Mouse (Mus musculus) neural tube, embryonic 11.5 days (tissue): Measurements from ENCODE around the gene Sptb. TPM values are rescaled to one million over a fixed set of nuclear protein-coding genes. Genes with fewer than 3 reads are reported as not detected.

Source experiments
- ATAC-seq: fragments of 200-750 bp; cut with Nextera tagmentation; 2 replicates; pipeline ENCODE4 v1.8.0; 2017; ENCODE audit warnings: moderate number of reproducible peaks, mild to moderate bottlenecking, moderate TSS enrichment, moderate library complexity; ENCODE audit not compliant: insufficient read depth, low FRiP score, low TSS enrichment
- DNase-seq: peaks from one replicate; pipeline ENCODE4 v3.0.0-alpha.2; 2015; ENCODE audit warnings: low spot score
- H3K27ac ChIP-seq: fragments of 300-500 bp; sonication (generic); 2 replicates; pipeline ENCODE4 v1.5.1; 2014; ENCODE audit warnings: low read depth, mild to moderate bottlenecking, low read length
- H3K27me3 ChIP-seq: fragments of 300-500 bp; sonication (generic); 2 replicates; pipeline ENCODE4 v1.6.1; 2014; ENCODE audit warnings: mild to moderate bottlenecking, low read length, mixed read lengths; ENCODE audit not compliant: control insufficient read depth, insufficient read depth
- H3K36me3 ChIP-seq: fragments of 300-500 bp; sonication (generic); 2 replicates; pipeline ENCODE4 v1.6.1; 2014; ENCODE audit warnings: mild to moderate bottlenecking, low read length, moderate library complexity, mixed read lengths; ENCODE audit not compliant: control insufficient read depth, insufficient read depth
- H3K4me1 ChIP-seq: fragments of 300-500 bp; sonication (generic); 2 replicates; pipeline ENCODE4 v1.6.1; 2014; ENCODE audit warnings: low read length, mixed read lengths; ENCODE audit not compliant: control insufficient read depth, insufficient read depth
- H3K4me2 ChIP-seq: fragments of 300-500 bp; sonication (generic); 2 replicates; pipeline ENCODE4 v1.6.1; 2014; ENCODE audit warnings: low read depth, mild to moderate bottlenecking, moderate library complexity
- H3K4me3 ChIP-seq: fragments of 300-500 bp; sonication (generic); 2 replicates; pipeline ENCODE4 v1.5.1; 2014; ENCODE audit warnings: low read depth, low read length
- H3K9ac ChIP-seq: fragments of 300-500 bp; sonication (generic); 2 replicates; pipeline ENCODE4 v1.6.1; 2014; ENCODE audit warnings: mild to moderate bottlenecking, low read length
- H3K9me3 ChIP-seq: fragments of 300-500 bp; sonication (generic); 2 replicates; pipeline ENCODE4 v1.6.1; 2016; ENCODE audit warnings: low read length; ENCODE audit not compliant: control insufficient read depth
- WGBS: fragments of 180-500 bp; shearing (Covaris S2); extraction: QIAGEN DNeasy Blood & Tissue Kit; methylation state at CpG from one replicate; pipeline ENCODE4 v1.1.7; 2014; 5-methylcytosine and 5-hydroxymethylcytosine counted together
- polyA plus RNA-seq: library from polyadenylated mRNA; unstranded; fragments of >200 nt; fragmentation: Nextera tagmentation; extraction: Ambion mirVana; gene quantifications from 2 replicates; pipeline ENCODE4 v1.2.1, GENCODE M21; 2014

The Sptb gene
- polyA plus RNA-seq, 1 experiment from 2014 or later: 4.1 TPM

DNA sequence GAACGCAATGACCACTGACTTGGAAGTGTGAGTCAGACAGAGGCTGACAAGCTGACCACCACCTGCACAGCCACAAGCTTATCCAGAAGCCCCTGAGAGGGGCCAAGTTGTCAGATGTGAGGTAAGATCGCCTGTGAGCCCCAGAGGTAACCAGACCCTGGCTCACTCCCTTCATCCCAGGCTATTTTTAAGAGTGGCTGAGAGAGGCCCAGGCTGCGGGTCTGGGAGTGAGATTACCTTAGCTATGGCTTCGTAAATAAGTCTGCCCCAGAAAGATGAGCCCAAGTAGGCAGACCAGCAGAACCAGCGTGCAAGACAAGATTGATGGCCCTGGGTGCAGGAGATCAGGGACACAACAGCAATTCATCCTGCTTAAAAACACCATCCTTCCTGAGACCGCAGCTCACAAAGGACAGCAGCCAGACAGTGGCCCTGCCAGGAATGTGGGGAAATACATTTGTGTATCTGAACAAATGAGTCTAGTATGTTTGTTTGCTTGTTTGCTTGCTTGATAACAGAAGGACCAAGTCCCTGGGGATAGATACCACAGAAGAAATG lies 58.5 kb downstream of the Sptb start:
- no peak for DNase-seq
- Histone ChIP-seq H3K4me3 (no peak overlapping the region), H3K27me3 (no peaks in the 10 kb centered on the region), H3K36me3 (no peaks in the 10 kb centered on the region), H3K9me3 (no peaks in the 10 kb centered on the region), H3K9ac (no peak overlapping the region), H3K27ac (no peak overlapping the region), H3K4me1 (0 out of 2 replicates have a peak, but pooled peaks cover 5% of the 10 kb centered on the region), H3K4me2 (no peak overlapping the region)
- no peak for ATAC-seq
- 73% methylated on average over 6 of the region's 6 CpGs for WGBS

DNA sequence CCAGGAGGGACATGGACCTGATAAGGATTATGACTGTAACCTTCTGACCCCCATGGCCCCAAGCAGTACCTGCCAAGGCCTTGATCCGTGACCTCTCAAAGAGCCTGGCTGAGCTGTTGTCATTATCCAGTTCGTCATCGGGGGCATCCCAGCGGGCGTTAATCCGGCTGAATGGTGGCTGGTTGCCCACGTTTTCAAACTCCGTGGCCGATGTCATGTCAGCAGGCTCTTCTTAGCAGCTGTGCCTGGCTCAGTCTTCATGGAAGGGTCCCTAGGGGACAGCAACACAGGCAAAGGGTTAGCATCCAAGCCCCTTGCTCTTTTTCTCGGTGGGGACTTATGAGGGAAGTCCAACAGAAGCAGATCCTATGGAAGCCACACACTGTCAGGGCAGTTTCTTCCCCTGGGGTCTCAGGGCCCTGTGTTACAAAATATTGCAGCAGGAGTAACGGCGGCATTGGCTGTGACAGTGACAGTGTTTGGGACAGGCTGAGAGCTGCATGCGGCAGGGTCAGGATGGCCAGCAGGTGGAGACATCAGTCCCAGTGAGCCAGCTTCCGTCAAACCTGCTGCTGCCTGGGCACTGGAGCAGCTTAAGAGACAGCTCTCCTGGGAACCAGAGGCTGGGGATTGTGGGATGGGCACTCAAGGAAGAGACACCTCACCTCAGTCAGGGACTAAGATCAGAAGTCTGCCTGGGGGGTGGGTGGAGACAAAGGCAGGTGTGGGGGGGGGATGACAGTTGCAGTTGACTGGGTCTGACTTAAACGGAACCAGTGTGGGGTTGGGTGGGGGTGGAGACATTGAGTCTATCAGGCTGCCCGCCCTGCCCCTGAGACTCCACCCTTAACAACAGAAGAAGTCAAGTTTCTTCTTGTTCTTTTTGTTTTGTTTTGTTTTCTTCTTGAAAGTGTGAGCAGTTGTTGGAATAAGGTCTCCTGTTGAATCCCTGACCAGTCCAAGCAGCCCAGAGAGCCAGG lies 60.3 kb downstream of the Sptb start:
- Histone ChIP-seq H3K9ac (no peak overlapping the region), H3K4me1 (peaks cover 17% of the 10 kb centered on the region), H3K27ac (no peak overlapping the region)

DNA sequence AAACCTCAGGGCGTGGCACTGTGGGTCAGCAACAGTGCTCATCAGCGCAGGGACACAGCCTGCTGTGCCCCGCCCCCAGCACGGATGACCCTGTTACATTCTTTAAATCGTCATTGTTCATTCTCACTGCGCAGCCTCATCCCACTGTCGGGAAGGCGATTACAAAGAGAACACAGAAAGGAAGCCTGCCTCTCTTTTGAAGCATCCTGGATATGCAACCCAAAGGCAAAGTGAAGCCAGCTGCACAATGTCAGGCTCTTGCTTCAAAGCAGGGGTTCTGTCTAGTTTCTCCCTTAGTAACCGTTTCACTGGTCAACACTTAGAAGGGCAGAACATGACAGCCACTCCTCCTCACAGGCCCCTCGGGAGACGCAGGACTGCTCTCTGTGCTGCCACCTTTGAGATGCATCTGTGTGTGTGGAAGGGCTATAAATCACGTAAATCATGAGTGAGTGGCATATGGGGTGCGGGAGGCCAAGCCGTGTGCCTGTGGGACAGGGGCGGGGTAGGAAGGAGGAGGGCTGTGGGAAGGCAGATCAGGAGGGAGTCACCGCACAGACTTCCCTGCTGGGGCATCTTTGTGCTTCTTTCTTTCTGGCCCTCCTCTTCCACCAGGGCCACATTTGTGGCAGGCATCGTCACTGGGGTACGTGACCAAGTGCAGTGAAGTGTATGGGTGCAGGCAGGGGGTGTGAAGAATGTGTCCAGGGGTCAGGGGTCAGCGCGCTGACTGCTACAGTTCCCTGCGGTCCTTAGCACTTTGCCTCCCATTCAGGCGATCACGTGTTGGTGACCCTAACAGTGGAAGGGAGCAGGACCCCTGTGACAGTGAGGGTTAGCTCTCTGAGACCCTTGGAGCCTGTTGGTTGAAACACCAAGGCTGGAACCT lies 64.9 kb downstream of the Sptb start:
- Histone ChIP-seq H3K4me1 (peaks cover 19% of the 10 kb centered on the region), H3K9ac (peak overlapping the region; percentile 44), H3K4me3 (no peak overlapping the region)

More for the DNA sequence above, 60.3 kb downstream of the Sptb start:
- Histone ChIP-seq H3K36me3 (no peaks in the 10 kb centered on the region), H3K9me3 (no peaks in the 10 kb centered on the region), H3K27me3 (no peaks in the 10 kb centered on the region), H3K4me2 (no peak overlapping the region), H3K4me3 (no peak overlapping the region)
- no peak for ATAC-seq
- WGBS: 59% methylated on average over 16 of the region's 16 CpGs
- peak; percentile 68 for DNase-seq

DNA sequence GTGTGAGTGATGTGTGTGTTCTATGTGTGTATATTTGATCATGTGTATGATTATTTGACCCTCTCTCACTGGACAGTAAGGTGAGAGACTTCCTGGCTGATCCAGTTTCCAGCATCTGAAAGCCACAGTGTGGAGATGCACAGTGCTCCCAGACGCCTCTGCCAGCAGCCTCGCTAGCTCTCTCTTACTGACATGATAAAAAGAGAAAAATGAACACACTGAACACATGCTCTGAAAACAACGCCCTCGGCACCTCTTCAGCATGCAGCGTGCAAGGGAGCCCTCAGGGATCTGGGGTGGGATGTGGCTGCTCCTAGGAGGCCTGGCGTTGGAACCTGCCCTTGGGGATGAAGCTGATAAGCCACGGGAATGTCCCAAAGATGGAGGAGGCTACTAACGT lies 66.7 kb downstream of the Sptb start:
- no peaks in the 10 kb centered on the region for H3K27me3 ChIP-seq
- ATAC-seq (no peak), DNase-seq (no peak)
- H3K4me1 ChIP-seq: peaks cover 15% of the 10 kb centered on the region
- no peaks in the 10 kb centered on the region for H3K9me3 ChIP-seq
- no peak overlapping the region for H3K4me2 ChIP-seq
- 0 out of 2 replicates have a peak overlapping the region, but pooled peaks have one; percentile 23 for H3K27ac ChIP-seq
- H3K4me3 ChIP-seq: no peak overlapping the region
- no peak overlapping the region for H3K9ac ChIP-seq
- no peaks in the 10 kb centered on the region for H3K36me3 ChIP-seq
- 77% methylated on average over 8 of the region's 8 CpGs for WGBS

More for the DNA sequence above, 64.9 kb downstream of the Sptb start:
- no peaks in the 10 kb centered on the region for H3K27me3 ChIP-seq
- H3K4me2 ChIP-seq: peak overlapping the region; percentile 12; the same call in 1 of the 2 replicates
- peak; percentile 62 for ATAC-seq
- 0 out of 2 replicates have a peak overlapping the region, but pooled peaks have one; percentile 35 for H3K27ac ChIP-seq
- 28% methylated on average over 23 of the region's 23 CpGs for WGBS
- no peaks in the 10 kb centered on the region for H3K36me3 ChIP-seq
- H3K9me3 ChIP-seq: no peaks in the 10 kb centered on the region
- peak; percentile 59 for DNase-seq

DNA sequence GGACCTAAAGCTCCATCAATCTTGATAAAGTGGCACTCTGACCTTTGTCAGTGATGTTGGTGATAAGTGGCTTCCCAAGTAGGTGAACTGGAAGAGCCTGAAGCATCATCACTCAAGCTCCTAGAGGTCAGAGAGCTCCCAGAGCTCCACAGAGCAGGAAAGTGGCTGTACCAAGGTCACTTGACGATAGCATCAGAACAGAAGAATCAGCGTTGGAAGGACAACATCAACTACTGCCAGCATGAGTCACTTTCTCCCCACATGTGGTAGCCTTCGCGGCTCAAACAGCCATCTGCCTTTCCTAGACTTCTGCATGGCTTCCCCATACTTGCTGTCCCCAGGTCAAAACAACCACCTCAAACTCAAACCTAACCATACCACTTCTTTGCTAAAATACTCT lies 67.7 kb downstream of the Sptb start:
- Histone ChIP-seq H3K9ac (no peak overlapping the region), H3K27ac (no peak overlapping the region), H3K4me3 (no peak overlapping the region), H3K27me3 (no peaks in the 10 kb centered on the region), H3K9me3 (no peaks in the 10 kb centered on the region), H3K4me1 (peaks cover 15% of the 10 kb centered on the region), H3K4me2 (no peak overlapping the region), H3K36me3 (no peaks in the 10 kb centered on the region)
- peak; percentile 5 for DNase-seq
- 77% methylated on average over 4 of the region's 4 CpGs for WGBS
- no peak for ATAC-seq

DNA sequence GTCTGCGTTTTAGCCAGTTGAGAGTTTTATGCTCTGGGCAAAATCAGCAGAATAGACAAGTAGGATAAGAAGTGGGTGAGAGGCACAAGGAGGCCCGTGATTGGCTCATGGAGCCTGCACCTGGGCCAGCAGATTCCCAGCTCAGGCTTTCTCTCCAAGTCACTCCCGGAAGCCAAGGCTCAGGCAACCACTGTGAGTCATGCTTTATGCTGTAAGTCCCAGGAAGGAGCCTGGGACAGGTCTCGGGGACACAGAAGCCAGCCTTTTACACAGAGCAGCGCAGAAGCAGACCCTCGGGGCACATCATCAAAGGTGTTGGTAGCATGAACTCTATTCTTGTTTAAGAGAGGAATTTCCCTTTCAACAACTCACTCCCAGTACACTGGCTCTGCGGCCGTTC lies 69.7 kb downstream of the Sptb start:
- H3K4me2 ChIP-seq: no peak overlapping the region
- ATAC-seq: no peak

DNA sequence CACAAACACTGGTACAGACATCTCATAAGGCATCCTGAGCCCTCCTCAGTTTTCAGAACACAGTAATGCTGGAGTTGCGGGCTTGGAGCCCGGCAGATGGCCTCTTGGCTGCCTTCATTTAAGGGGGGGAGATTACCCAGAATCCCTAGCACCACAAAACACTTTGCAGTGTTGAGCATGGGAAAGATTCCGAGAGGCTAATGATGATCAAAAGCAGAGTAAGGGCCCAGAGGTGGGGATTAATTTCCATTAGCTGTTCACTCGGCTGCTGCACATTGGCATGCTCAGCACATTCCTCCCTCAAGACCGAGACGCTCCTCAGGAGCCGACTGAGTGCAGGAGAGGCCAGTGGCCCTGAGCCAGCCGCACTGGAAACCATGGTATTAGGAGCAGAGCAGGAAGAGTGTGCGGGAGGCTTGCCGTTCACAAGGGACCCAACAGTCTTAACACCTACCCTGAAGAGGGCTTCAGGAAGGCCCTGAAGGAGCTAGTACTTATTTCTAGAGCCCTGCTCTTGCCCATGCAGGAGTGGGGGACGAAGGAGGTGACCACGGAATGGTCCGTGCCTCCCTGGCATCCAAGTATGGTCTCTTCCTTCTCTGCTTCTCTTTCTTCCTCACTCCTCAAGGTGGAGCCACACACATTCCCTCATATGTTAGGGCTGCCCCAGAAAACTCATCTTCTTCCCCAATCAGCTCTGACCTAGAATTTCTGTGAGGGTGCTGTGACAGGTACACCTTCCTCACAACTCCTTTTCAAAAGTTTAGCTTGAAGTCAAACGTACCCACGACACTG lies 75.3 kb downstream of the Sptb start:
- WGBS: 71% methylated on average over 15 of the region's 15 CpGs
- no peak for ATAC-seq
- Histone ChIP-seq H3K36me3 (no peaks in the 10 kb centered on the region), H3K9me3 (no peaks in the 10 kb centered on the region), H3K27ac (no peak overlapping the region), H3K4me2 (no peak overlapping the region), H3K27me3 (no peaks in the 10 kb centered on the region), H3K4me3 (no peak overlapping the region), H3K9ac (no peak overlapping the region), H3K4me1 (no peaks in the 10 kb centered on the region; the same call in 1 of the 2 replicates)
- no peak for DNase-seq

More for the DNA sequence above, 69.7 kb downstream of the Sptb start:
- DNase-seq: peak; percentile 7
- H3K4me3 ChIP-seq: no peak overlapping the region
- no peaks in the 10 kb centered on the region for H3K36me3 ChIP-seq
- H3K9me3 ChIP-seq: no peaks in the 10 kb centered on the region
- H3K27me3 ChIP-seq: no peaks in the 10 kb centered on the region
- H3K4me1 ChIP-seq: peaks cover 9% of the 10 kb centered on the region
- H3K27ac ChIP-seq: no peak overlapping the region
- WGBS: 61% methylated on average over 8 of the region's 8 CpGs
- H3K9ac ChIP-seq: no peak overlapping the region

DNA sequence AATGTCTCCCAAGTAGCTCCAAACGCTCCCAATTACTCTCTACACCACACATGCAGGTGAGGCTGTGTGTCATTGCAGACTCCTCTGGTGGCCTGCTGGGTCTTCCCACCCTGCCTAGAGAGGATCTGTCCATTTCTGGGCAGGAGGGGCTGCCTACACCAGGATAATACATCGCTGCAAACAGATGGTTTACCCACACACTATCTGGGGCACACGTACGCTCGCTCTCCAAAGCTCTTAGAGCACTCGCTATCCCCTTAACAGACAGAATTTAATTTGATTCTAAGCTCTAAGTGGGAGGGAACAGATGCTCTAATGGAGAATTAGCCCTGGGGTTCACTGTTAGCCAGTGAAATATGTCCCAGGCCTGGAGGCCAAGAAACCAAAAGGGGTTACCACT lies 87.0 kb downstream of the Sptb start:
- no peaks in the 10 kb centered on the region for H3K27me3 ChIP-seq
- no peak overlapping the region for H3K4me3 ChIP-seq
- no peaks in the 10 kb centered on the region for H3K36me3 ChIP-seq
- no peak overlapping the region for H3K4me2 ChIP-seq
- no peak for ATAC-seq
- 73% methylated on average over 6 of the region's 6 CpGs for whole genome bisulfite sequencing
- no peak for DNase-seq
- no peaks in the 10 kb centered on the region for H3K4me1 ChIP-seq
- no peak overlapping the region for H3K9ac ChIP-seq
- H3K27ac ChIP-seq: no peak overlapping the region
- H3K9me3 ChIP-seq: no peaks in the 10 kb centered on the region
